Mouse (Mus musculus): ENCODE data around the gene Bbs7.

GRCm38 (mm10) chr3:36544961-36545360, 68.3 kb downstream of the Bbs7 start:
- TF ChIP-seq CTCF (IDR thresholded peaks at IDR 0.05; ENCODE audit: low read depth) (no peak), EP300 (optimal IDR thresholded peaks at IDR 0.05) (no peak)
